23 mouse cellular contexts compared by ENCODE assay signal in genomic region chr1:168128004-168128403, GRCm38 (mm10).
DNase-seq lines count a peak whose midpoint lies in the region; ATAC-seq and TF ChIP-seq lines count a peak whose summit lies in the region.
"Had no signal": no experiment of that assay in that cellular context is flagged by ENCODE, and none has a peak within 500 bp of the region (broad histone marks: within the 10 kb centered on the region; RNA-seq: fewer than 3 reads in every experiment).

No protein-coding gene starts in this region.

- H3K27me3 ChIP-seq in heart, adult 2 months (ENCODE audit: control insufficient read depth, insufficient read depth, low read length), result no peaks in the 10 kb centered on the region
- no peaks in the 10 kb centered on the region for H3K27me3 ChIP-seq in hindbrain, embryonic 11.5 days (ENCODE audit: control insufficient read depth, insufficient read depth, low read length)
- H3K27me3 ChIP-seq in neural tube, embryonic 13.5 days, result no peaks in the 10 kb centered on the region
- H3K27me3 ChIP-seq in kidney, adult 2 months (replicated peaks; ENCODE audit: control insufficient read depth, insufficient read depth, low read length), result no peaks in the 10 kb centered on the region
- H3K27me3 ChIP-seq: forebrain, embryonic 13.5 days; intestine, embryonic 15.5 days; limb, embryonic 13.5 days; liver, embryonic 12.5 days had no signal

- DNase-seq in heart, adult 11 months, result peak; percentile 34
- DNase-seq in heart, adult 2 months, result no peak
- DNase-seq in hindbrain, embryonic 11.5 days (ENCODE audit: low spot score), result no peak
- peak; percentile 10 for DNase-seq in mesoderm, embryonic 11.5 days (ENCODE audit: low read depth, low spot score)
- no peak for DNase-seq in kidney, adult 2 months
- no peak for DNase-seq in adrenal gland, postnatal 25 days
- DNase-seq: cerebellum, adult 11-12 months; cerebellum, postnatal 14 days; gastrocnemius, postnatal 36 days; heart, postnatal 4 days; kidney, postnatal 36 days; lung, adult 2 months; lung, postnatal 14 days; retina, postnatal 1 day; right cerebral cortex, postnatal 25 days; spleen, adult 18-20 months had no signal

- H3K9me3 ChIP-seq in hindbrain, embryonic 11.5 days (ENCODE audit: control insufficient read depth, low read length), result no peaks in the 10 kb centered on the region
- no peaks in the 10 kb centered on the region for H3K9me3 ChIP-seq in neural tube, embryonic 13.5 days
- H3K9me3 ChIP-seq: forebrain, embryonic 13.5 days; intestine, embryonic 15.5 days; limb, embryonic 13.5 days; liver, embryonic 12.5 days had no signal

- TF ChIP-seq EP300 in heart, adult 2 months (IDR thresholded peaks at IDR 0.05; ENCODE audit: insufficient read depth, low read depth, low read length), result no peak

- no peak overlapping the region for H3K4me3 ChIP-seq in heart, adult 2 months
- H3K4me3 ChIP-seq in hindbrain, embryonic 11.5 days (ENCODE audit: low read depth, low read length), result no peak overlapping the region
- no peak overlapping the region for H3K4me3 ChIP-seq in neural tube, embryonic 13.5 days
- H3K4me3 ChIP-seq in kidney, adult 2 months (ENCODE audit: insufficient read depth, low read depth, low read length), result no peak overlapping the region
- H3K4me3 ChIP-seq: forebrain, embryonic 13.5 days; intestine, embryonic 15.5 days; limb, embryonic 13.5 days; liver, embryonic 12.5 days; myocyte had no signal

- H3K9ac ChIP-seq in heart, adult 2 months (ENCODE audit: low read depth, low read length), result no peak overlapping the region
- H3K9ac ChIP-seq in hindbrain, embryonic 11.5 days (ENCODE audit: low read depth, low read length), result no peak overlapping the region
- H3K9ac ChIP-seq in neural tube, embryonic 13.5 days, result no peak overlapping the region
- H3K9ac ChIP-seq: forebrain, embryonic 13.5 days; intestine, embryonic 15.5 days; limb, embryonic 13.5 days; liver, embryonic 12.5 days had no signal

- 70% methylated on average over 4 of the region's 4 CpGs for WGBS in heart, adult 2 months
- WGBS in hindbrain, embryonic 11.5 days, result 50% methylated on average over 4 of the region's 4 CpGs
- 19% methylated on average over 4 of the region's 4 CpGs for WGBS in neural tube, embryonic 13.5 days
- WGBS in kidney, adult 2 months, result 68% methylated on average over 4 of the region's 4 CpGs

- H3K27ac ChIP-seq in heart, adult 2 months, result no peak overlapping the region
- peak overlapping the region; percentile 67 for H3K27ac ChIP-seq in hindbrain, embryonic 11.5 days (ENCODE audit: low read depth, low read length)
- peak overlapping the region; percentile 62 for H3K27ac ChIP-seq in neural tube, embryonic 13.5 days (replicated peaks)
- H3K27ac ChIP-seq in kidney, adult 2 months (ENCODE audit: insufficient read depth, low read depth, low read length), result no peak overlapping the region
- H3K27ac ChIP-seq: forebrain, embryonic 13.5 days; intestine, embryonic 15.5 days; limb, embryonic 13.5 days; liver, embryonic 12.5 days had no signal

- H3K4me1 ChIP-seq in heart, adult 2 months (ENCODE audit: control insufficient read depth, insufficient read depth, low read length), result no peaks in the 10 kb centered on the region
- H3K4me1 ChIP-seq in hindbrain, embryonic 11.5 days (replicated peaks; ENCODE audit: control insufficient read depth, insufficient read depth, low read length), result 0 out of 2 replicates have a peak, but pooled peaks cover 2% of the 10 kb centered on the region
- peaks cover 23% of the 10 kb centered on the region for H3K4me1 ChIP-seq in neural tube, embryonic 13.5 days (replicated peaks)
- H3K4me1 ChIP-seq in kidney, adult 2 months (ENCODE audit: control insufficient read depth, insufficient read depth, low read length), result no peaks in the 10 kb centered on the region
- H3K4me1 ChIP-seq: intestine, embryonic 15.5 days; liver, embryonic 12.5 days had no signal

- TF ChIP-seq CTCF in heart, adult 2 months (IDR thresholded peaks at IDR 0.05), result no peak
- no peak for TF ChIP-seq CTCF in kidney, adult 2 months (conservative IDR thresholded peaks at IDR 0.05; ENCODE audit: insufficient read depth, insufficient read length, low read depth, low read length)

- TF ChIP-seq POLR2A in heart, adult 2 months (IDR thresholded peaks at IDR 0.05; ENCODE audit: insufficient read depth, low read depth, low read length), result no peak
- TF ChIP-seq POLR2A in kidney, adult 2 months (IDR thresholded peaks at IDR 0.05; ENCODE audit: low read depth, low read length), result no peak

- peak; percentile 58 for ATAC-seq in hindbrain, embryonic 11.5 days (ENCODE audit: low FRiP score)
- ATAC-seq in neural tube, embryonic 13.5 days (ENCODE audit: low read depth), result peak; percentile 67
- no peak for ATAC-seq in monocyte, adult 5-6 weeks (replicated peaks; ENCODE audit: insufficient number of reproducible peaks, low FRiP score, low TSS enrichment, poor library complexity, severe bottlenecking)
- ATAC-seq: forebrain, embryonic 13.5 days; intestine, embryonic 15.5 days; liver, embryonic 12.5 days had no signal

- H3K4me2 ChIP-seq in hindbrain, embryonic 11.5 days (replicated peaks; ENCODE audit: low read depth, low read length), result no peak overlapping the region
- no peak overlapping the region for H3K4me2 ChIP-seq in neural tube, embryonic 13.5 days
- H3K4me2 ChIP-seq: forebrain, embryonic 13.5 days; intestine, embryonic 15.5 days; limb, embryonic 13.5 days; liver, embryonic 12.5 days had no signal

- H3K79me2 ChIP-seq in heart, adult 2 months (replicated peaks; ENCODE audit: control insufficient read depth, insufficient read depth, low read length), result no peaks in the 10 kb centered on the region

- H3K36me3 ChIP-seq in heart, adult 2 months (ENCODE audit: control insufficient read depth, insufficient read depth, low read length), result no peaks in the 10 kb centered on the region
- no peaks in the 10 kb centered on the region for H3K36me3 ChIP-seq in hindbrain, embryonic 11.5 days (ENCODE audit: control insufficient read depth, insufficient read depth, low read length)
- no peaks in the 10 kb centered on the region for H3K36me3 ChIP-seq in neural tube, embryonic 13.5 days
- no peaks in the 10 kb centered on the region for H3K36me3 ChIP-seq in kidney, adult 2 months (ENCODE audit: control insufficient read depth, insufficient read depth, low read length)
- H3K36me3 ChIP-seq: intestine, embryonic 15.5 days; limb, embryonic 13.5 days; liver, embryonic 12.5 days had no signal

- intact Hi-C loops in heart, adult 2 months (cut with DNase I), result no loop called here

Comparison
In these comparisons a context has a peak if more than half of its experiments do, and no peak if none do; other contexts are left out.
1. DNase-seq: peak in heart, adult 11 months (single experiment) and mesoderm, embryonic 11.5 days (single experiment); none in heart, adult 2 months (0 of 2), hindbrain, embryonic 11.5 days (single experiment), kidney, adult 2 months (single experiment) and adrenal gland, postnatal 25 days (single experiment).
2. H3K27ac ChIP-seq: peak in hindbrain, embryonic 11.5 days (single experiment) and neural tube, embryonic 13.5 days (single experiment); none in heart, adult 2 months (single experiment) and kidney, adult 2 months (single experiment).